Mouse (Mus musculus) G1E (cell line): ENCODE results near the gene Pnpla3.

Experiments used
- CTCF ChIP-seq: IDR thresholded peaks from 2 replicates; pipeline ENCODE4 v1.5.1; 2012; ENCODE audit warnings: low read depth, low read length, inconsistent platforms, mixed read lengths
- GATA1 ChIP-seq: IDR thresholded peaks from 2 replicates; pipeline ENCODE4 v1.6.1; 2012; ENCODE audit warnings: borderline replicate concordance, low read length, inconsistent platforms, mixed read lengths
- POLR2AphosphoS5 ChIP-seq: IDR thresholded peaks from 2 replicates; pipeline ENCODE4 v1.6.1; 2012; ENCODE audit warnings: low read depth, low read length, inconsistent platforms; ENCODE audit not compliant: insufficient replicate concordance
- TAL1 ChIP-seq: conservative IDR thresholded peaks from 2 replicates; pipeline ENCODE4 v1.6.1; 2012; ENCODE audit warnings: low read depth, low read length, inconsistent platforms, mixed read lengths

- TF ChIP-seq CTCF (no peak), GATA1 (no peak), POLR2AphosphoS5 (no peak), TAL1 (no peak)
These were observed 57.1 kb downstream of the Pnpla3 start for GRCm38 (mm10) chr15:84224779-84225178.
